Mouse (Mus musculus): ENCODE measurements around the gene Pygb. TPM values are rescaled to one million over a fixed set of nuclear protein-coding genes. Genes with fewer than 3 reads are reported as not detected.

Pygb gene
- total and polyA plus RNA-seq, 3 experiments = 343 to 514 (median 448) TPM

GRCm38 (mm10) chr2:150748854-150749253 lies 37.7 kb upstream of the Pygb start, which contains the start of gene Entpd6:
Gene Entpd6 (plus strand): TSS chr2:150749042.
- no peaks in the 10 kb centered on the region for H3K36me3 ChIP-seq (ENCODE audit: control insufficient read depth, insufficient read depth, low read length)
- peak within 1 kb of the TSS; percentile 82 for H3K9ac ChIP-seq (ENCODE audit: low read depth, low read length)
- no peaks in the 10 kb centered on the region for H3K27me3 ChIP-seq (ENCODE audit: control insufficient read depth, insufficient read depth, low read length)
- H3K4me3 ChIP-seq = peak within 1 kb of the TSS; percentile 77
- H3K4me1 ChIP-seq (ENCODE audit: control insufficient read depth, insufficient read depth, low read length) = peaks cover 10% of the 10 kb centered on the region
- DNase-seq = peak; percentile 95 to 96
- H3K79me2 ChIP-seq (replicated peaks; ENCODE audit: control insufficient read depth, insufficient read depth, low read length) = no peaks in the 10 kb centered on the region
- intact Hi-C loops (cut with DNase I) = loop anchor here (2.0 to 5.0 kb wide), 4 partner anchors 38 to 158 kb away; partner anchors contain the start of genes Apmap, Gins1 and Pygb
- TF ChIP-seq EP300 (IDR thresholded peaks at IDR 0.05; ENCODE audit: insufficient read depth, low read depth, low read length) (peak; percentile 75; the same call in 1 of the 2 replicates), CTCF (IDR thresholded peaks at IDR 0.05) (peak; percentile 94), POLR2A (IDR thresholded peaks at IDR 0.05; ENCODE audit: insufficient read depth, low read depth, low read length) (peak; percentile 86)
- under 1% methylated on average over 30 of the region's 30 CpGs for WGBS
- H3K27ac ChIP-seq = peak within 1 kb of the TSS; percentile 92

DNA sequence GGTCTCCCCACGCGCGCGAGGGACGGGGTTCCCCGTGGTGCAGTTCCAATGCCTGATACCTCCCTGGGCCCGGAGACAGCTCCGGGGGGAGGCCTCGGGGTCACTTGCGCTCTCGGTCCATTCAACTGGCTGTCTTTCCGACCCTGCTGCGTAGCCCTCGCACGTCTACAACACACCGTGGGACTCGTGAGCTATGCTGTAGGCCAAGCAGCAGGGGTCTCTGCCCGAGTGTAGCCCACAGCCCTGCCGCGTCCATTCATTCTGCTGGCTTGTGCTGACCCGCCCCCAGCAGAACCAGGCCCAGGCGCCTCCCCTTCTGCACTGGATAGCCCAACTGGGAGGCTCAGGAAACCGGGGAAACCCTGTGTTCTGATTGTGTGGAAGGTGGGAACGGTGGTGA lies 37.3 kb upstream of the Pygb start:
- peak overlapping the region; percentile 82 for H3K9ac ChIP-seq (ENCODE audit: low read depth, low read length)
- no peaks in the 10 kb centered on the region for H3K27me3 ChIP-seq (ENCODE audit: control insufficient read depth, insufficient read depth, low read length)
- under 1% methylated on average over 24 of the region's 24 CpGs for WGBS
- peak overlapping the region; percentile 77 for H3K4me3 ChIP-seq
- H3K36me3 ChIP-seq (ENCODE audit: control insufficient read depth, insufficient read depth, low read length) = no peaks in the 10 kb centered on the region
- intact Hi-C loops (cut with DNase I) = loop anchor here (2.0 to 5.0 kb wide), 4 partner anchors 38 to 158 kb away; partner anchors contain the start of genes Apmap, Gins1 and Pygb
- peaks cover 10% of the 10 kb centered on the region for H3K4me1 ChIP-seq (ENCODE audit: control insufficient read depth, insufficient read depth, low read length)
- H3K79me2 ChIP-seq (replicated peaks; ENCODE audit: control insufficient read depth, insufficient read depth, low read length) = no peaks in the 10 kb centered on the region
- H3K27ac ChIP-seq = peak overlapping the region; percentile 92
- TF ChIP-seq EP300 (IDR thresholded peaks at IDR 0.05; ENCODE audit: insufficient read depth, low read depth, low read length) = no peak
- no peak for TF ChIP-seq POLR2A (IDR thresholded peaks at IDR 0.05; ENCODE audit: insufficient read depth, low read depth, low read length)
- TF ChIP-seq CTCF (IDR thresholded peaks at IDR 0.05) = no peak
- no peak for DNase-seq

DNA sequence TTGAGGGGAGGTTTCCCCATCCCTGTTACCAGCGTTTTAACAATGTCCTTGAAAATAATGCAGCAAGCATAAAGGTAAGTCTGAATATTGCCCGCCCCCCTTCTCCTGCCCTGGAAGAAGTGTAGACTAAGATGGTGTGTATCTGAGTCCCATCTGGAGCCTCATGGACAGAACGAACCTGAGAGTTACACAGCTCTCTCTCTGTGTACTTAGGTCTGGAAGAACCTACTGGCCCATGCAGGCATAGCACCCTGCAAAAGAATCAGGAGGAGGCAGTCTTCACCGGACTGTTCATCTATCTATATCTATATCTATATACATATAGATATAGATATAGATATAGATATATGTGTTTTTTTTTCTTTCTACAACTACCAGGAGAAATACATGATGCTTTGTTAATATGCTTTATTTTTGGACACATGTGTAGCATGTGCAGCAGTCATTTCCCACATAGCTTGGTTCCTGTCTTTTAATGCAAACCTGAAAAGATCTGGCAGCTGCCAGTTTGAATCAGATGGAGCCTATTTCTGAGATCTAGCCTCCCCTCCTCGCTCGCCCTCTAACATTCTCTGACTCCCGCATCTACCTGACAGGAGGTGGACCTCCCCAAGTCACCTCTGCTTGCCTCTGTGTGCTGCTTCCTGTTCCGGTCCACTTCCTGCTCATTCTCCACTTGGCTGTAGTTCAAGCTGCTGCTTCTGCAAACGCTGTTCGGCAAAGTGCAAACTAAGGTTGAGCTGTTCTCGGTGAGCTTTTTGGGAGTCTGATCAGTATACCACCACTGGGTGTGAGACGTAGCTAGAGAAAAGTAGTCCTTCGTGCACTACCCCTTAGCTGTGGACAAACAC lies 36.2 kb upstream of the Pygb start:
- H3K27ac ChIP-seq = no peak overlapping the region
- intact Hi-C loops (cut with DNase I) = no loop called here
- no peak overlapping the region for H3K4me3 ChIP-seq
- H3K36me3 ChIP-seq (ENCODE audit: control insufficient read depth, insufficient read depth, low read length) = no peaks in the 10 kb centered on the region
- no peaks in the 10 kb centered on the region for H3K79me2 ChIP-seq (replicated peaks; ENCODE audit: control insufficient read depth, insufficient read depth, low read length)
- no peaks in the 10 kb centered on the region for H3K27me3 ChIP-seq (ENCODE audit: control insufficient read depth, insufficient read depth, low read length)
- 37% methylated on average over 13 of the region's 13 CpGs for WGBS
- peaks cover 10% of the 10 kb centered on the region for H3K4me1 ChIP-seq (ENCODE audit: control insufficient read depth, insufficient read depth, low read length)
- TF ChIP-seq POLR2A (IDR thresholded peaks at IDR 0.05; ENCODE audit: insufficient read depth, low read depth, low read length) (no peak), EP300 (IDR thresholded peaks at IDR 0.05; ENCODE audit: insufficient read depth, low read depth, low read length) (no peak), CTCF (IDR thresholded peaks at IDR 0.05) (peak; percentile 48)
- peak in 1 of 2 experiments; percentile 37 for DNase-seq
- H3K9ac ChIP-seq (ENCODE audit: low read depth, low read length) = peak overlapping the region; percentile 9

GRCm38 (mm10) chr2:150755016-150755415 lies 31.5 kb upstream of the Pygb start:
- intact Hi-C loops (cut with DNase I) = no loop called here
- no peaks in the 10 kb centered on the region for H3K79me2 ChIP-seq (replicated peaks; ENCODE audit: control insufficient read depth, insufficient read depth, low read length)
- H3K36me3 ChIP-seq (ENCODE audit: control insufficient read depth, insufficient read depth, low read length) = no peaks in the 10 kb centered on the region
- 89% methylated on average over 3 of the region's 3 CpGs for WGBS
- no peak overlapping the region for H3K4me3 ChIP-seq
- no peak overlapping the region for H3K9ac ChIP-seq (ENCODE audit: low read depth, low read length)
- TF ChIP-seq EP300 (IDR thresholded peaks at IDR 0.05; ENCODE audit: insufficient read depth, low read depth, low read length) = no peak
- TF ChIP-seq CTCF (IDR thresholded peaks at IDR 0.05) = no peak
- TF ChIP-seq POLR2A (IDR thresholded peaks at IDR 0.05; ENCODE audit: insufficient read depth, low read depth, low read length) = no peak
- DNase-seq = no peak
- no peaks in the 10 kb centered on the region for H3K27me3 ChIP-seq (ENCODE audit: control insufficient read depth, insufficient read depth, low read length)
- no peak overlapping the region for H3K27ac ChIP-seq
- peaks cover 6% of the 10 kb centered on the region for H3K4me1 ChIP-seq (ENCODE audit: control insufficient read depth, insufficient read depth, low read length)

GRCm38 (mm10) chr2:150761476-150761875 lies 25.1 kb upstream of the Pygb start:
- H3K27me3 ChIP-seq (ENCODE audit: control insufficient read depth, insufficient read depth, low read length) = no peaks in the 10 kb centered on the region
- no peaks in the 10 kb centered on the region for H3K79me2 ChIP-seq (replicated peaks; ENCODE audit: control insufficient read depth, insufficient read depth, low read length)
- WGBS = 86% methylated on average over 7 of the region's 7 CpGs
- no peak for DNase-seq
- TF ChIP-seq POLR2A (IDR thresholded peaks at IDR 0.05; ENCODE audit: insufficient read depth, low read depth, low read length) (no peak), CTCF (IDR thresholded peaks at IDR 0.05) (0 out of 2 replicates have a peak, but pooled peaks have one; percentile 7)
- peaks cover 2% of the 10 kb centered on the region for H3K4me1 ChIP-seq (ENCODE audit: control insufficient read depth, insufficient read depth, low read length)
- H3K9ac ChIP-seq (ENCODE audit: low read depth, low read length) = no peak overlapping the region
- no peaks in the 10 kb centered on the region for H3K36me3 ChIP-seq (ENCODE audit: control insufficient read depth, insufficient read depth, low read length)
- intact Hi-C loops (cut with DNase I) = no loop called here
- H3K27ac ChIP-seq = no peak overlapping the region
- no peak overlapping the region for H3K4me3 ChIP-seq

GRCm38 (mm10) chr2:150765619-150766018 lies 20.9 kb upstream of the Pygb start:
- TF ChIP-seq POLR2A (IDR thresholded peaks at IDR 0.05; ENCODE audit: insufficient read depth, low read depth, low read length) (no peak), EP300 (IDR thresholded peaks at IDR 0.05; ENCODE audit: insufficient read depth, low read depth, low read length) (no peak), CTCF (IDR thresholded peaks at IDR 0.05) (no peak)
- Histone ChIP-seq H3K4me3 (no peak overlapping the region), H3K27me3 (ENCODE audit: control insufficient read depth, insufficient read depth, low read length) (no peaks in the 10 kb centered on the region), H3K79me2 (replicated peaks; ENCODE audit: control insufficient read depth, insufficient read depth, low read length) (no peaks in the 10 kb centered on the region), H3K4me1 (ENCODE audit: control insufficient read depth, insufficient read depth, low read length) (peaks cover 6% of the 10 kb centered on the region), H3K27ac (peak overlapping the region; percentile 61), H3K9ac (ENCODE audit: low read depth, low read length) (no peak overlapping the region), H3K36me3 (ENCODE audit: control insufficient read depth, insufficient read depth, low read length) (no peaks in the 10 kb centered on the region; the same call in 1 of the 2 replicates)
- WGBS = 37% methylated on average over 2 of the region's 2 CpGs
- intact Hi-C loops (cut with DNase I) = no loop called here
- DNase-seq = peak in 1 of 2 experiments; percentile 49

Data from heart, adult 2 months (tissue).